Mouse (Mus musculus) neutrophil, adult 83 days (primary cell): ENCODE data around the gene Rbm20. TPM values are rescaled to one million over a fixed set of nuclear protein-coding genes. Genes with fewer than 3 reads are reported as not detected.

Experiments
- total RNA-seq, 2 experiments: library from RNA; stranded (reverse); gene quantifications; one replicate each; pipeline ENCODE4 v1.2.4; 2023

Rbm20 gene
- total RNA-seq: under 1 TPM in 1 of 2 experiments, not detected in 1; 0.46 TPM

DNA sequence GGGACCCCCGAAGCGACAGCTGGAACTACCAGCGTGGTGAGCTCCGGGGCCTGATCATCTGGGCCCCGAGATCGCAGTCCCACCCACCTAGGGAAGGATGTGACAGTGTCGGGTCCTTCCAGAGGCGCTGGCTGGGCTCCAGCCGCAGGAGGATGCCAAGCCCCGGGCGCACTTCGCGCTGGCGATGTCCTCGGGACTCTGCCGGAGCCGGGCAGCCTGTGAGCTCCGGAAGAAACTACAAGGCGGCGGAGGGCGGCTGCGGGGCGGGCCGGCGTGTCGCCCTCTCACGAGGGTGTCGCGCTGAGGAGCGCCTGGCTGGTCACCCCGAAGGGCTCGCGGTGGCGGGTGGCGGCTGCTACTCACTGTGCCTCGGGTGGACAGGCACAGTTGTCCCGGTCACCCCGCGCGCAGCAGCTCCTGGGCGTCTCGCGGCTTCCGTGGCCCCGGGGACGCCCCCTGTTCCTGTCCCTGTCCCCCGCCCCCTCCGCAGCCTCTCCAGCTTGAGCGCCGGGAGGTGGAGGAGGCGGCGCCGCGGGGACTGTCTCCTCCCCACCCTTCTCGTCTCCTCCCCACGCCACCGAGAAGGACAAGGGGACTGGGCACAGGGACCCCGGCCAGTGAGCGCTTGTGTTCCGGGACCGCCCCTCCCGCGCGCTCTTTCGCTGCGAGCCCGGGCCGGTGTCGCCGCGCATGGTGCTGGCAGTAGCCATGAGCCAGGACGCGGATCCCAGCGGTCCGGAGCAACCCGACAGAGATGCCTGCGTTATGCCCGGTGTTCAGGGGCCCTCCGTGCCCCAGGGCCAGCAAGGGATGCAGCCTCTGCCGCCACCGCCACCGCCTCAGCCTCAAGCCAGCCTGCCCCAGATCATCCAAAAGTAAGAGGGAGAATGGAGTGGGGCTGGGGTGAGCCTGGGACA lies at the start of gene Rbm20:
Rbm20 (plus strand) TSS at position 589 of the 917 bp plus-strand sequence.

DNA sequence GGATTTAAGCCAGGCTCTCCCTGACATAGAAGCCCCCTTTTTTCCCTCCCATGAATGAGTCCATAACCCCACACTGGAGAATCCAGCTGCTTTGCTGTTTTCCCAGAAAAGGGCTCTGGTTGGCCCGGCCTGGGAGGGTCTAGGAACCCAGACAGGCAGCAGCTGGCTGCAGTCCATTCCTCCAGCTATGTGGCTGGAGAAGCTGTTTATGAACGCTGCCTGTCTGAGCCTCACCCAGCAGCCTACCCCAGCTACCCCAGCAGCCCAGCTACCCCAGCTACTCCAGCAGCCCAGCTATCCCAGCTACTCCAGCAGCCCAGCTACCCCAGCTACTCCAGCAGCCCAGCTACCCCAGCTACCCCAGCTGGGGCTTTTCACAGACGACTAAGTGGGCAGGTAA lies 215.0 kb downstream of the Rbm20 start, which contains the start of gene Pdcd4:
Pdcd4 (plus strand) TSS at position 171 of the 400 bp plus-strand sequence.

Other genes with a start within 250 kb of the Rbm20 start
- gene Dusp5, start 148.2 kb upstream of the Rbm20 start, total RNA-seq: 10 to 100 TPM; 31.0 to 38.5 TPM
- 10 to 100 TPM; 34.5 to 44.0 TPM for gene Nutf2-ps1, start 88.2 kb upstream of the Rbm20 start, total RNA-seq
- 10 to 100 TPM; 47.0 to 47.5 TPM for gene Smc3, start 76.9 kb upstream of the Rbm20 start, total RNA-seq
- 10 to 100 TPM; 60.9 to 61.4 TPM for gene Pdcd4, start 214.9 kb downstream of the Rbm20 start, total RNA-seq